Mouse (Mus musculus) left cerebral cortex, postnatal 25 days (tissue): Measurements from ENCODE around the gene 2210011C24Rik. TPM values are rescaled to one million over a fixed set of nuclear protein-coding genes. Genes with fewer than 3 reads are reported as not detected.

ENCODE experiments used
- DNase-seq, 2 experiments: peaks; one replicate each; pipeline ENCODE4 v3.0.0; 2022; ENCODE audit warnings: low spot score in 2 of 2, mixed read lengths in 1 of 2
- intact Hi-C: fragments of 180-260 bp; cut with DNase I; formaldehyde crosslinking; loops from one replicate; pipeline ENCODE4 v1.15.1; 2025
- total RNA-seq, 2 experiments: library from RNA; stranded (reverse); gene quantifications; 2 replicates each; pipeline ENCODE4 v1.2.3; 2021

The 2210011C24Rik gene
- 1 to 10 TPM; 1.3 to 2.1 TPM for total RNA-seq

- no peak for DNase-seq
- intact Hi-C loops = no loop called here
Measured at GRCm38 (mm10) chr8:84011705-84012498, at the start of gene 2210011C24Rik. TSS of gene 2210011C24Rik (minus strand) at chr8:84012171.

DNA sequence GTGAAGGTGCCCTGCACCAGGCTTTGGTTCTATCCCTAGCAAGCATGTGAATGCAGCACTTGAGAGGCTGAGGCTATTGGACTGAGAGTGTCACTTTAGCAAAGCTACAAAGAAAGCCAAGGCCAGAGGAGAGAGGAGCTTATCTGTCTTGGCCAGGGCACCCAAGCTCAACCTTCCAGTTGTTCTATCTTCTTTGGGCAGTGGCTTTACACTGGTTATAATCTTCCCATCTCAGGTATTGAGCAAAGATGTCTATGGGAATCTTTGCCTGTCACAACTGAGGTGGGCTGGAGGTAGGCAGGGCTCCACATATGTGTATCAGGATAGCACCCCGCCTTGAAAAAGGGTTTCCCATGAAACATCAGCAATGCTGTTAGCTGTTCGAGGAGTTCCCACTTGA lies 48.3 kb upstream of the 2210011C24Rik start:
- no peak for DNase-seq
- intact Hi-C loops = no loop called here

DNA sequence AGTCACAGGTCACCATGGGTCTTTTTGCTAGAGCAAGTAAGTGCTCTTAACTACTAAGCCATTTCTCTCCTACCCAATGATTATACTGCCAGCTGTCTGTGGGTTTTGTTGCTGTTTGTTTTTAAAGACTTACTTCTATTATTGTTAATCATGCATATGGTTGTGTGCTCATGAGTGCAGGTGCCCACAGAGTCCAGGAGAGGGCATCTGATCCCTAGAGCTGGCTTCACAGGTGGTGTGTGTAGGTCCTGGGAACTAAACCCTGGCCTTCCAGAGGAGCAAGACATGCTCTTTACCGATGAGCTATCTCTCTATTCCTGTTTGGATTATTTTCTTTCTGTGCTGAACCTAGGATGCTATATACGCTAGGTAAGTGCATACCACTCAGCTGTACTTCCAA lies 47.3 kb upstream of the 2210011C24Rik start:
- no peak for DNase-seq
- intact Hi-C loops = no loop called here

DNA sequence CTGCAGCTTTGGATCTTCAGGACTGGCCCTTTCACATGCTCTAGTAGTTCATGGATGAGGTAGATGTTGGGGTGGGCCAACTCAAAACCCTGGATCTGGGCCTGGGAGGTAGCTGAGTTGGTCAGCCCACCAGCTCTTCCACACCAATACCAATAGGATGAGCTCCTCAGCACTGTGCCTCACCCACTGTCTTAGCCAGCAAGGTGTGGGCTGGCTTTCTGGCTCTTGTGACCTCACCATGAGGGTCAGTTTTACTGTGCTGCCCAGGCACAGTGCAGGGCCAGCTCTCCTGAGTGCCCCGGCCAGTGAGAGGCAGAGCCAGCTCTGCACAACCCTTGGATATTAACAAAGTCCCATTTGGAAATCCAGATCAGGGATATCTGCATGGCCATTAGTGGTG lies 45.9 kb upstream of the 2210011C24Rik start:
- DNase-seq = no peak

DNA sequence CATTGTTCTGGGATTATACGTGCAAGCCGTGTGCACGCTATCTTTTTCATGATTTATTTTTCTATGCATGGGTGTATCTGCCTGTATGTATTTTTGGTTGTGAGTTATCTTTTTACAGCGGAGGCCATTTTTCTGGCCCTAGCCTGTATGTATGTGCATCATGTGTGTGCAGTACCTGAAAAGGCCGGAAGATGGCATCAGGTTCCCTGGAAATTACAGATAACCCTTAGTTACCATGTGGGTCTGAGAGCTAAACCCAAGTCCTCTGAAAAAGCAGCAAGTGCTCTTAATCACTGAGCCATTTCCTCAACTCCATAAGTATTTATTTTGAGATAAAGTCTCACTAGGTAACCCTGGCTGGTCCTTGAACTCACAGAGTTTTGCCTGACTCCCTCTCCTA lies 41.3 kb upstream of the 2210011C24Rik start:
- intact Hi-C loops = no loop called here
- DNase-seq = no peak

More for the DNA sequence above, 45.9 kb upstream of the 2210011C24Rik start:
- intact Hi-C loops = no loop called here

- no peak for DNase-seq
Measured at GRCm38 (mm10) chr8:84052746-84053145, 40.8 kb upstream of the 2210011C24Rik start.

DNA sequence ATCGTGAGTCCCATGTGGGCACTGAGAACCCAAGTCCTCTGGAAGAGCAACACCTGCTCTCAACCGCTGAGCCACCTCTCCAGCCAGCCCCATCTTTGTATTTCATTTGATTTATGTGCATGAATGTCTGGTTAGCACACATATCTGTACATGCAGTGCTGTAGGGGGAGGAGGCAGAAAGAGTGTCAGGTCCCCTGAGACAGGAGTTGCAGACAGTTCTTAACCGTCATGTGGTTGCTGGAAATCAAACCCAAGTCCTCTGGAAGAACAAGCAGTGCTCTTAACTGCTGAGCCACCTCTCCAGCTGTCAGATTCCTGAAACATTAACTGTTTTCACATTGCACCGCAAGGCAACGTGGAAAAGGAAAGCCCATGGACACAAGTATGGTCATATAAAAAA lies 36.2 kb upstream of the 2210011C24Rik start:
- no peak for DNase-seq
- intact Hi-C loops = no loop called here

More at GRCm38 (mm10) chr8:84052746-84053145, 40.8 kb upstream of the 2210011C24Rik start:
- intact Hi-C loops = no loop called here

DNA sequence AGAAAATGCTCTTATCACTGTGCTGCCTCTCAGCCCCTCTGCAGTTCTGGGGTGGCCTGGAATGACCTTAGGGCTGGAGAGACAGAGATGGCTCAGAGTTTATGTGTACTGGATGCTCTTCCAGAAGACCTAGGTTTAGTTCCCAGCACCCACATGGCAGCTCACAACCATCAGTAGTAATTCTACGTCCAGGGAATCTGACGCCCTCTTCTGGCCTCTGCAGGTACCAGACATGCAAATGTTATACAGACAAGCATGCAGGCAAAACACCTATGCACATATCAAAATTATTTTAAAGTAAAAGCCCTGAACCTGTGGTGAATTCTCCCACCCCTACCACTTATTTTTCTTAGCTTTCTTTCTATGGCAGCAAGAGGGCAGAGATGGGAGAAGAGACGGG lies 34.5 kb upstream of the 2210011C24Rik start:
- intact Hi-C loops = no loop called here
- DNase-seq = no peak

DNA sequence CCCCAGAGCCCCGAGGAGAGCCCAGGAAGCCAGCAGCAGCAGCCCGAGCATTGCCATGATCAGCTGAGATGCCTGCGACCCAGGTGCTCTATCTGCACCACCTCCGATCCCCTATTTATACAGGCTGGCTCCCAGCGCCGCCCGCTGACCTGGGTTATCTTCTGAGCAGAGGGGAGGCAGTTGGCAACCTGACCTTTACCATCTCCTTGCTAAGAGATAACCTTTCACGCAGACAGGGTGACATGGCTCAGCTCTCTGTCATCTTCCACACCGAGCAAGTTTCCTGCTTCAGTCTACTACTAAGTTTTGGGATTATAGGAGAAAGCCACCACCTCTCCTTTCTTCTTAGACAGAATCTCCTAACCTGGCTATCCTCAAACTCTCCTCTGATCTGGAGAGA lies 32.9 kb upstream of the 2210011C24Rik start, which contains the start of gene Rln3:
Gene Rln3 (minus strand): TSS at position 101 of the 400 bp plus-strand sequence.
- no peak for DNase-seq
- intact Hi-C loops = loop anchor here (5.0 kb wide), 1 partner anchor 312 kb away; no protein-coding TSS in a partner anchor

- DNase-seq = no peak
- intact Hi-C loops = loop anchor here (5.0 kb wide), 1 partner anchor 313 kb away; no protein-coding TSS in a partner anchor
Measured at GRCm38 (mm10) chr8:84044103-84044502, 32.1 kb upstream of the 2210011C24Rik start.

GRCm38 (mm10) chr8:84042948-84043342 lies 31.0 kb upstream of the 2210011C24Rik start:
- intact Hi-C loops = loop anchor here (5.0 kb wide), 1 partner anchor 314 kb away; no protein-coding TSS in a partner anchor
- DNase-seq = no peak

- DNase-seq = peak; percentile 8 to 10
- intact Hi-C loops = loop anchor here (5.0 kb wide), 1 partner anchor 315 kb away; no protein-coding TSS in a partner anchor
Measured at GRCm38 (mm10) chr8:84042066-84042947, 30.3 kb upstream of the 2210011C24Rik start, which contains the start of gene Il27ra. TSS of gene Il27ra (minus strand) at chr8:84042589.

DNA sequence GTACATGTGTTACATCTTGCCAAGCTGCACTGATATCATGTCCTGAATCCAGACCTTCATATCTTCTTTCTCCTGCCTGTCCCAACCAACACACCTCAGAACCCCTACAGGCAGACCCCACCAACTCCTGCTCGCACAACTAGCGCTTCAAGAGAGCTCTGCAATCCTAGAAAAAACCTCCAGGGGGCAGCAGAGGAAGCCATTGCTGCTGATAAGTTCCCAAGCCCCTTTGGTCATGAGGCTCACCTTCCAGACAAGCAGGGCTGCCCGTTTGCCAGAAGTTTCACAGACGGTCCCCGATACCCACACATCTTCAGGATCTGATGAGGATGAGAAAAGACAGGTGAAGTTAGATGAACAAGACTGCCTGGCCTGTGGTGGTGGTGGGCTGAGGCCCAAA lies 27.1 kb upstream of the 2210011C24Rik start:
- intact Hi-C loops = loop anchor here (5.0 kb wide), 2 partner anchors 68 to 133 kb away; no protein-coding TSS in a partner anchor
- peak; percentile 59 to 75 for DNase-seq

- no peak for DNase-seq
- intact Hi-C loops = loop anchor here (5.0 kb wide), 2 partner anchors 69 to 134 kb away; no protein-coding TSS in a partner anchor
Measured at GRCm38 (mm10) chr8:84038015-84038414, 26.0 kb upstream of the 2210011C24Rik start.

DNA sequence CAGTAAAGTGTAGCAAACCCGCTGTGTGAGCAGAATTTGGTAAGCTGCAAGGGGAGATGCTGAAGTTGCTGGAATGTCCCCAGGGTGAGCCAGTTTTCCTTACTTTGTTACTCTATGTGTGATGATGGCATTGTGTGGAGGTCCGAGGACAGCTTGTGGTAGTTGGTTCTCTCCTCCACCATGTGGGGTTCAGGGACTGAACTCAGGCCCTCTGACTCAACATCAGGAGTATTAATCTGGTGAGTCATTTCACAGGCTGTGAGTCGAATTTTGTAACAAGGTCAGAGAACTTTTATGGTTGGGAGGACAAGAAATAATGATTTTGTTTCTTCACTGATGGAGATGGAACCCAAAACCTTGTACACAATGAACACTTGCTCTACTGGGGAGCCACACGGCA lies 20.8 kb upstream of the 2210011C24Rik start:
- DNase-seq = no peak
- intact Hi-C loops = no loop called here

- intact Hi-C loops = no loop called here
Measured at GRCm38 (mm10) chr8:84029272-84029671, 17.3 kb upstream of the 2210011C24Rik start.

GRCm38 (mm10) chr8:84027449-84027848 lies 15.5 kb upstream of the 2210011C24Rik start:
- intact Hi-C loops = no loop called here
- DNase-seq = no peak

More at GRCm38 (mm10) chr8:84029272-84029671, 17.3 kb upstream of the 2210011C24Rik start:
- DNase-seq = no peak

- DNase-seq = peak in 1 of 2 experiments; percentile 15
- intact Hi-C loops = no loop called here
Measured at GRCm38 (mm10) chr8:84025863-84026262, 13.9 kb upstream of the 2210011C24Rik start.

- DNase-seq = no peak
Measured at GRCm38 (mm10) chr8:84024171-84024570, 12.2 kb upstream of the 2210011C24Rik start.

DNA sequence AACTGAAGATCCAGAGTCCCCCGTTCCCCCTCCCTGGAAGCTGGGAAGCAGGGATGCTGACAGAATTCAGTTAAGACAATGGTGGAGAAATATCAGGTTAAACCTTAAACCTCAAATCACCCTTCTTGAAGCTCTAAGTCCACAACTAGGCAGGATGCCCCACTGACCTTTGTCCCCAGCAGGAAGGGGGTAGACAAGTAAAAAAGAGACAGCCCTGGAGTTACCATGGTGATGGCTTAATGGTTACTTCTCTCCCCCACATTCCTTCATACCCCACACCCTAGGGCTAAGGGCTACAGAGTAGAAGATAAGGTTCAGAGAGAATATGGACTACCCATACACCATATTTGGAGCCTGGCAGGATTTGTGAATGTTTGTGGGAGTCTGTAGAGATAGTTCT lies 11.7 kb upstream of the 2210011C24Rik start:
- intact Hi-C loops = no loop called here
- no peak for DNase-seq

More at GRCm38 (mm10) chr8:84024171-84024570, 12.2 kb upstream of the 2210011C24Rik start:
- intact Hi-C loops = no loop called here
